Mouse (Mus musculus): ENCODE measurements at regions not wholly inside any gene's neighbourhood (a gene's known extent, or its start where the extent isn't known, plus 50 kb on each side); places are given as distances from the start of the nearest gene placed in this dataset.

DNA sequence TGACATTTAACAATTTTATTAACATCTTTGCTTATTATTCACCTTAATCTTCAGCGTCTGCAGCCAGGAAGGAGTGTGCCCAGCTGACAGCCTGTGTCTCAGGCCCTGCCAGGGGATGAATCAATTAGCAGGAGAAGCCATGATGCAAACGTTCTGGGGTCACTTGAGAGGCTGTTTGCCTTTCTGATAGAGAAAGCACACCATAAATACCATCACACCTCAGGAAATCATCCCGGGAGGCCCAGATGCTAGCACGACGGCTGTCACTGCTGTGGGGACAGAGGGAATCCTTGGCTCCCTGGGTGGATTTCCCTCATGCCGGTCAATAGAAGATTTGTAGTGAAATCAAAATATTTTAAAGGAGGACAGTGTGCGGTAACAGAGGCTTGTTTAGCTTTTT is 343.7 kb upstream of the Hnrnpa3 start:
- no peak for ATAC-seq (replicated peaks in 1 of 2; ENCODE audit: insufficient read depth in 1 of 2, low FRiP score in 2 of 2, low TSS enrichment in 1 of 2, low read depth in 1 of 2, poor library complexity in 2 of 2, severe bottlenecking in 2 of 2)

DNA sequence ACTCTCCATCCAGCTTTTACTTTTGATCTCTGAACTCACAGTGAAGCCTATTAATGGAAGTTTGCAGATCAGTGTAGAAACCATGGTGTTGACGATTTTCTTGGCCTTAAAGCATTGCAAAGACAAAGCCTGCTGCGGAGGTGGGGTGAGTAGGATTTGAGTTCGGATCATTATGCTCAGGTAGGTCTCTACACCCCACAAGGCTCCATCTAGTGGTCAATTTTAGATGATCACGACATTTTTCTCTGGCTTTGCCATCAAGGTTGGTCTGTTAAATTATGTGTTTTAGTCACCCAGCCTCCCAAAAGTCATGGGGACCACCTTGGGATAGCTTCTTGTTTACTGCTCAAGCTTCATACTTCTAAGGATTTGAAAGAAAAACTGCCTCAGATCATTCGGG is 340.9 kb upstream of the Hnrnpa3 start:
- ATAC-seq (replicated peaks in 1 of 2; ENCODE audit: insufficient read depth in 1 of 2, low FRiP score in 2 of 2, low TSS enrichment in 1 of 2, low read depth in 1 of 2, poor library complexity in 2 of 2, severe bottlenecking in 2 of 2), result peak in 1 of 2 experiments; percentile 42; a peak in 1 of 4 replicates

DNA sequence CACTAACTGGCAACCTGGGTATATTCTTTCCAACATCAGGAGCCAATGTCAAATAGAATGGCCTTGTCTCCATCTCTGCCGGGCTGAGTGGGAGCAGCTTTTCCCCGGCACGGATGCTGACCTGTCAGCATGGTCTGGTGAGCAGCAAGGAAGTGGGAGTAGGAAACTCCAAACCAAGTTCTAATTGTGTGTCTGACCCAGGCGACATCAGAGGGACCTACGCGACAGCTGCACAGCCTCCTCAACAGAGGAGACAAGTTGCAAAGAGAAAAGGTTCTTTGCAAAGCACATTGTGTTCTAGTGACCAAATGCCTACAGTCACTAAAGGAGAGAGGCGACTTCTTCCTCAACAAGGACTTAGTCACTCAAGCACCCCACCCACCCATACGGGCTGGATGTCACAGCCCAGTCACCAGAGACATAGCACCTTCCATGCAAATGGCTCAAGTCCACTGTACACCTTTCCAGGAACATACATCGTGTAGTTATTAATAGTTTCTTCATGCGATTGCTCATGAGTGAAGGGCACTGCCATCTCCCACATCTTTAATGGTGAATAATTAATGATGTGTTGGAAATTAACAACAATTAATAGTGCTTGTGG is 334.8 kb upstream of the Hnrnpa3 start:
- ATAC-seq (replicated peaks in 1 of 2; ENCODE audit: insufficient read depth in 1 of 2, low FRiP score in 2 of 2, low TSS enrichment in 1 of 2, low read depth in 1 of 2, poor library complexity in 2 of 2, severe bottlenecking in 2 of 2), result no peak

DNA sequence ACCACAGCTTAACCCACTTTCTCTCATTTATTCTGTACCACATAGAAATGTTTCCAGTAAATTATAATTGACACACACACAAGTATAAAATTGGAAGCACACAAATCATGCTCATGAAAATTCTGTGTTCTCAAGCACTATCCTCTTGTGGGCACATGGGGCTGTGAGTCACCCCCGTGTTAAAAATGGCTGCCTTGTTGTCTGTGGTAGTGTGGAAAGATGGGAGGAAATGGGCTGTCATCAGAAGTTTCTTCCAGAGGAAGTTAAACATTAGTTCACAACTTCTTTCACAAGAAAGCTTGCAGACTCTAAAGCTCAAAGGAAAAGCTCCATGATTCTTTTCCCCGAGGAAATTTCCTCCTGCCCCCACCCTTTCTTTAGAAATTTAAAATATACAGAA is 329.5 kb upstream of the Hnrnpa3 start:
- ATAC-seq (replicated peaks in 1 of 2; ENCODE audit: insufficient read depth in 1 of 2, low FRiP score in 2 of 2, low TSS enrichment in 1 of 2, low read depth in 1 of 2, poor library complexity in 2 of 2, severe bottlenecking in 2 of 2), result no peak

DNA sequence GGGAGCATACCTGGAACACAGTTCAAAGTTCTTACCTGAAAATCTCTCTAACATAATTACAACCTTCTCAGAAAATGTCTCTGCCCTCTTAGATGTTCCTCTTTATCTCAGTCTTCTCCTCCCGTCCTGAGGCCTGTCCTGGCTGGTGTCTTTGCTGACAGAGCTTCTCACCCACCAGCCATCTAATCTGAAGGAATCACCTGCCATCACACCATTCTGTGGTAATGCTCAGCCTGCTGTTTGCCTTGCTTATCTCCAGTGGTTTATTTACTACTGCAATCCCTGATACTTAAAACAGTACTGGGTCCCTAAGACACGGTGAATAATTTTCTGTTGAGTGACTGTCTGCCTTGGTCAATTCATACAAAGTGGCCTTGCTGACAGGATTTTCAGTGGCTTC is 317.8 kb upstream of the Hnrnpa3 start:
- peak in 1 of 2 experiments; percentile 25; a peak in 1 of 4 replicates for ATAC-seq (replicated peaks in 1 of 2; ENCODE audit: insufficient read depth in 1 of 2, low FRiP score in 2 of 2, low TSS enrichment in 1 of 2, low read depth in 1 of 2, poor library complexity in 2 of 2, severe bottlenecking in 2 of 2)

DNA sequence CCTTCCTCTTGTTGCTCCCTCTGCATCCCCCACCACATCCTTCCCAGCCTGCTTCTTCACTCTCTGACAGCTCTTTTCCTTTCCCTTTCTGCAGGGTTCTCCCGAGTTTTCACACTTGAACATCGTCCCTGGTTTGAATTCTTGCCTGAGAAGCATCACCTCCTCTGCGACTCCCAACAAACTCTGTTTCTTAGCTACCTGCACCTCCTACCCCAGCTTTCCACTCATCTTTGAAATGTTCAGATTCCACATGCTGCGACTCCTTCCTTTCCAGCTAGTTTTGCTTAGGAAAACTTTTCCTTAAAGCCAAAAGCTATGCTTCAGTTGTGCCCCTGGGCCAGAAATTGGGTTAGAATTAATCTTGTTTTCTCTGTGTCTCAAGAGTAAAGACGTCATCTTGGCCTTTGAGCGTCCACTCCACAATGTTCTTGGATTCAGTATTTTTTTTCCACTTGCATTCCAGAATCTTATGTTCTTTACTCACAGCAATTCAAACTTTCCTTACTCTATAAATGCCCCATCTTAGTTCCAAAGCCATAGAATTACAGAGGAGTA is 317.3 kb upstream of the Hnrnpa3 start:
- no peak for ATAC-seq (replicated peaks in 1 of 2; ENCODE audit: insufficient read depth in 1 of 2, low FRiP score in 2 of 2, low TSS enrichment in 1 of 2, low read depth in 1 of 2, poor library complexity in 2 of 2, severe bottlenecking in 2 of 2)

DNA sequence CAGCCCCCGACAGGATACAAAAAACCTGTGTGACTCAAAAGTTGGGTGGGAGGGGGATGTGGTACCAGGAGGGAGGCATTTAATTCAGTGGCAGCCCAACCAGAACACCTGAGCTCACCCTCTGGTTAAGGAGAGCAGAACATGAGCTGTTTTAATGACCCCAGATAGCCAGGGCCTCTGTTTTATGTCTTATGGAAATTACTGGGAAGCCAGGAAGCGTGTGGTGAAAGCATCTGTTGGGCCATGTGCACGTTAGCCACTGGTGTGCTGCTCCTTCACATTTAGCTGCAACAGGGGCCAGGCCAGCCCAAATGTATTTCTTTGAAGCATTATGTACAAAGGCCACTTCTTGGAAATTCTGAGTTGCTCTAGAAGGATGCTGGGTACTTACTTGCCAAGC is 308.2 kb upstream of the Hnrnpa3 start:
- ATAC-seq (replicated peaks in 1 of 2; ENCODE audit: insufficient read depth in 1 of 2, low FRiP score in 2 of 2, low TSS enrichment in 1 of 2, low read depth in 1 of 2, poor library complexity in 2 of 2, severe bottlenecking in 2 of 2), result no peak

DNA sequence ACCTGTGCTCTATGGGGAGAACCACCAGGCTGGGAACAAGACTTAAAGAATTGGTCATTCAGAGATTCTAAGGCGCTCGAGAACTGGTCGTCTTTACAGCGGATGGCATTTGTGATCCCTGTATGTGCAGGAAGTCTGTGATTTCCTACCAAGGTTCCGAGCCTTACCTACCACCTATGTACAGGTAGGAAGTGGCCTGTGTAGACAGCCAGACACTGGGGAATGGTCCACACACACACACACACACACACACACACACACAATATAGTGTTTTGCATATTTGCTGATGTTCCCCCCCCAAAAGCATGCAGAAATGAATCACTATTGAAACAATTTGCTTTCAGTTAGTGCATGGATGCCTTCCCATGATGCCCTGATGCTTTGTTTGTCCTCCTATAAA is 307.1 kb upstream of the Hnrnpa3 start:
- no peak for ATAC-seq (replicated peaks in 1 of 2; ENCODE audit: insufficient read depth in 1 of 2, low FRiP score in 2 of 2, low TSS enrichment in 1 of 2, low read depth in 1 of 2, poor library complexity in 2 of 2, severe bottlenecking in 2 of 2)

DNA sequence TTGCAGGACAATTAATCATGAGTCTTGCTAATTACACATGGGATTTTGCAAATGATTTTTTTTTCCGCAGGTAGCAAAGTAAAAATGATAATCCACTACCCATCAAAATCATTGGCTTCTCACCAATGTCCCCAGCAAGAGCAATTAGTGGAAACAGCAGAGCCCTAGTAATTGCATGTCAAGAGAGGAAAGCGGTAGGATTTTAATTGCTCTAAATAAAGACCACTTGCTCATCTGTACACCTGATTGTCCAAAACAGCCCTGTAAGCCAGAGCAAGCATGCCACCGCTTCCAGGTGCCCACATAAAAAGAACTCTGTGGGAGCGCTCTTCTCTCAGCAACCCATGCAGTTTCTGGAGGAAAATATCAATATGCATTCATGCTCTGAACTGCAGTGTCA is 306.5 kb upstream of the Hnrnpa3 start:
- ATAC-seq (replicated peaks in 1 of 2; ENCODE audit: insufficient read depth in 1 of 2, low FRiP score in 2 of 2, low TSS enrichment in 1 of 2, low read depth in 1 of 2, poor library complexity in 2 of 2, severe bottlenecking in 2 of 2), result no peak

DNA sequence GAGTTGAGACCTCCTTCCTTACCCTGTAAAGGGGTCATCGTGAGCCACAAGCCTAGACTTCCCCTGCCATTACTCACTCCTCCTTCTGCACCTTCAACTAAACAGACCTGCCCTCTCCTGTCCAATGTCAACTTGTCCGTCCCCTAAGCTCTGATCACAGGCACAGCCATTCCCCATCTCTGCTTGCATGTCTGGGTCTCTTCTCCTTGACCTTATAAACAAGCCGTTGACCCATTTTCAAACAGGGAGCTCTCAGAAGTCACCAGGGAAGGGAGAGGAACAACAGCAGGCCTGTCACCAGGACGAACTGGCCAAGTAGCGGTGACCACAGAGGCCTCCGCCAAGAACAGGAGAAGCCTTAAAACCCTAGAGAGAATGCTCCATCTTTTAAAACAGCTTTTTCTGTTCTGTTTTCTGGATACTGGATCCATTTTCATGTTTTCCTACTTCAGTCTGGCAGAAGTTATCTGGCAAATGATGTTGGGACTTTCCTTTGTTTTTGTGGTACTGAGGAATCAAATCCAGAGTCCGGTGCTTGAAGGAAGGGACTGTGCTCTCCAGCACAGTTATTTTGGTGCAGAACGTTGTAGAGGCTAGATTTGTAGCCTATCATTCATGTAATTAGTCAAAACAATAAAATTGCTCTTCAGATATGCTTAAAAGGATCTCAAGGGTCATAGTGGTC is 302.2 kb upstream of the Hnrnpa3 start:
- no peak for ATAC-seq (replicated peaks in 1 of 2; ENCODE audit: insufficient read depth in 1 of 2, low FRiP score in 2 of 2, low TSS enrichment in 1 of 2, low read depth in 1 of 2, poor library complexity in 2 of 2, severe bottlenecking in 2 of 2)

DNA sequence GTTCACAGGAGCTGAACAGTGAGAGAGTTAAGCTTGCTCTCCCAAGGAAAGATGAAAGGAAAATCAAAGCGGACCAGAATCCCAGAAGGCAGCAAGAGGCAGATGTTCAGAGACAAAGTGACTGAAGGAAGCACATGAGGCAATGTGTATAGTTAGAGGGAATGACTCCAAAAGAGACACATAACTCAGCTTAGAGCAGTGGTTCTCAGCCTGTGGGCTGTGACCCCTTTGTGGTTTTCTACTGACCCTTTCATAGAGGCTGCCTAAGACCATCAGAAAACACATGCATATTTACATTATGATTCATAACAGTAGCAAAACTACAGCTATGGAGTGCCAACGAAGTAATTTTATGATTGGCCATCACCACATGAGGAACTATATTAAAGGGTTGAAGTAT is 301.5 kb upstream of the Hnrnpa3 start:
- ATAC-seq (replicated peaks in 1 of 2; ENCODE audit: insufficient read depth in 1 of 2, low FRiP score in 2 of 2, low TSS enrichment in 1 of 2, low read depth in 1 of 2, poor library complexity in 2 of 2, severe bottlenecking in 2 of 2), result no peak

DNA sequence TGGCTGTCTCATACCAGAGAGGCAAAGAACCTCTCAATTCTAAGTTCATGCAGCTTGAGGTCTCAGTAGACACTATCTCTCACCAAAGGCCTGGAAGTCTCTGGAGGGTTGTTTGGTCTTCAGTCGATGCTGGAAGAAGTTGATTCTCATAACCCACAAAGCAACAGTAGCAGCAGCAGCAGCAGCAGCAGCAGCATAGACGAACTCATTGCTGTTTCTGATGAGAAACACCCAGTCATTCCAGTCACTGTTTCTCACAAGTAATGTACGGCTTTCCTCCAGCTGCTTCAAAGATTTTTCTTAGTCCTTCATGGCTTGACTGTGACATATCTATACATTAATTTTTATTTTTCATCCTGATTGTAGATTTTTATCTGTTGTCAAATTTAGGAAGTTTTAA is 298.1 kb upstream of the Hnrnpa3 start:
- ATAC-seq (replicated peaks in 1 of 2; ENCODE audit: insufficient read depth in 1 of 2, low FRiP score in 2 of 2, low TSS enrichment in 1 of 2, low read depth in 1 of 2, poor library complexity in 2 of 2, severe bottlenecking in 2 of 2), result no peak

DNA sequence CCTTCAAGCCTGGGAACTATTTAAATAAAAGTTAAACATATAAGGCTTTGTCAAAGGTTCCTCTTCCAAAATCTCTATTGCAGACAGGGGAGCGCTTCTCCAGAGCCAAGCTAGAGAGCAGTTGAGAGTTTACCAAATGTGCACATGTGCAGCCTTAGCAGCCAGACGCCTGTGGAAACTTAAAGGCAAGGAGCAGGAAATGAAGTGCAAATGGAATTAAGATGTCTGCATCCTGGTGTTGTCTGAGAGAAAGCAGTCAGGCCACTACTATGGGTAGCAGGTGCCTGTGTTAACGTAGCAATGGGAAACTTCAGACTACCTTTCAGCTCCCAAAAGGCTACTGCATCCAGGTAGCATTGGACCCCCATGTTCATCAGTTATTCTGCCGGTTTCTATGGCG is 282.4 kb upstream of the Hnrnpa3 start:
- no peak for ATAC-seq (replicated peaks in 1 of 2; ENCODE audit: insufficient read depth in 1 of 2, low FRiP score in 2 of 2, low TSS enrichment in 1 of 2, low read depth in 1 of 2, poor library complexity in 2 of 2, severe bottlenecking in 2 of 2)

DNA sequence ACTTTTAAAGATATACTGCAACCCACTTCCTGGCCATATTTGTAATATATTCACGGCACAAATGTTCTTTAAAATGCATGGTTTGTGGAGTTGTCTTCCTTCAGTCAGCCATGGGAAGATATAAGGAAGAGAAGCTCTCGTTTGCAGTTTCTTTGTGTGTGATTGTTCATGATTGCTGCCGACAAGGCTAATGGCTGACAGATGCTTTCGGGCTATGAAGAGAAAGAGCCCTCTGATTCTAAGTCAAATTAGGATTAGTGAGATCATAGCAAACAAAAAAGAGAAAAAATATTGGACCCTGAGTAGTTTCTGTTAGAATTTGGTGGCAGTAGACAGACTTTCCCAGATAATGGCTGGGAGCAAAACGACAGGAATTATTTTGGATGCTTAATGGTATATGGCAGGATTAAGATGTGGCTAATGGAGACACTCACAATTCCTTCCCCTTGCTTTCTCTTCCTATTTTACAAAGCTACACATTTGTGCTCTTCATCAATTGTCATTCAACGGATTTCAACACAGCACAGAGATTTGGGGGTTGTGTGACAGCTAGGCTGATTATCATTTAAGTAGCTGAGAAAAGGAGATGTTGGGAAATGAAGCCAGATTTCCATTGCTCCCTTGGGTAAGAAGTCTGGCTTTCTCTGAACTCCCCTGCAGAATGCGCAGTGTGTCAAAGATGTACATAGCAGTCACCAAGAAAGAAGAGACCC is 273.4 kb upstream of the Hnrnpa3 start:
- ATAC-seq (replicated peaks in 1 of 2; ENCODE audit: insufficient read depth in 1 of 2, low FRiP score in 2 of 2, low TSS enrichment in 1 of 2, low read depth in 1 of 2, poor library complexity in 2 of 2, severe bottlenecking in 2 of 2), result no peak

DNA sequence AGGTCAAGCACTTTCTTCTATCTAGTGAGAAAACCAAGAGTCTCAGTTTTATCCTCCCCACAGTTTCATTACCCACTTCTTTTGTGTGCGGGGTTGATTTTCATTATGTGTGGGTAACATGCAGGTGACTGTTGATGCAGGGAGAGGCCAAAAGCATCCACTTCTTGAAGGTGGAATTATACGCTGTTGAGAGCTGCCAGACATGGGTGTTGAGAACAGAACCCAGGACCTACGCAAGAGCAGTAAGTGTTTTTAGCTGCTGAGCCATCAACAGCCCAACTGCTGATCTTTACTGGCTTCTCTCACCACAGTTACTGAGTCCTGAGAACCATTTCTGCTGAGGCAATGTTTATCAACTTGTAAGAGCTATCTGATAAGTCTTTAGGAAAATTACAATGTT is 272.4 kb upstream of the Hnrnpa3 start:
- ATAC-seq (replicated peaks in 1 of 2; ENCODE audit: insufficient read depth in 1 of 2, low FRiP score in 2 of 2, low TSS enrichment in 1 of 2, low read depth in 1 of 2, poor library complexity in 2 of 2, severe bottlenecking in 2 of 2), result no peak

DNA sequence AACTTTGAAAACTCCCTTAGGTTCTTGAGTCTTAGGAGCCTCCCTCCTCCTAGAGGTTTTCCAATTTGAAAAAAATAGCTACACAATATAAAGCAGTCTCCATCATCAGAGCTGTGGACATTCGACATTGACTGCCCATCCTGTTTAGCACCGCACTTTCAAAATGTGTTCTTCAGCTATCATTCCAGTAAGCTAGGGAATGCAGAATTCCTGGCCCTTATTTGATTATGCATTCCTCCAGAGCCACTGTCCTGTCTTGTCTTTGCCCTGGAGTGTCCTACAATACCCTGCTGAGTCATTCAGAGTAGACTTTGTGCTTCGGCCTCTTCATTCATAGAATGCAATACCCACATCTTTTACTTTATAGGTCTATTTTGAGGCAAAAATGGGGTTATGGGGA is 267.0 kb upstream of the Hnrnpa3 start:
- ATAC-seq (replicated peaks in 1 of 2; ENCODE audit: insufficient read depth in 1 of 2, low FRiP score in 2 of 2, low TSS enrichment in 1 of 2, low read depth in 1 of 2, poor library complexity in 2 of 2, severe bottlenecking in 2 of 2), result no peak

DNA sequence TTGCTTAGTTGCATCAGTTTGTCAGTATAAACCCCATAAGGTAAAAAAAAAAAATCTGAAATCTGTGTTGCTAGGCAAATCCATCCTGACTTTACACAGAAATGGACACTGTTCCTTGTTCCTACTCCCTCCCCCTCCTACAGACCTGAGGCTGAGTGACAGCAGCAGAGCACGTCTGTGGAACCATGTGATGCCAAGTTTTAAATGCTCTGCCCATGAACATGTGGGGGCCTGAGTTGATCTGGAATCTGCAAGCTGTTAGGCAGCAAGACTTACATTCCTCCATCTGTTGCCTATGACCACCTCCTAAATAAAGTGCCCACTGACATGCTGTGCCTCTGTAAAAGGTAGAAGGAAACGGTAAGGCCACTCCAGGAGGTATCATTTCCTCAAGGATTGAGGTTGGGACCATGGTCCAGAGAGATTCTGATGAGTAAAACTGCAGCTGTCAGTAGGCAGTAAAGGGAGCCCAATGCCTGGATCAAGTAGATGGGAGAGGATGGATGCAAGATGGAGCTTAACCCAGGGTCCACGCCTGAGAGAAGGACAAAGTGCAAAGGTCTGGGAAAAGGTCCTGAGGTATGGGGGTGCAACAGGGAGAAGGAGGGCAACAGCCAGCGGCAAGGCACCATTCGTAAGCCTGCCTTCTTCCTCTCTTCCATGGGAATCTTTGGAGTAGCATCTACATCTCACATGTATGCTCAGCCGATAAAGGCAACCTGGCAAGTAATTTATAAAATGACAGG is 264.0 kb upstream of the Hnrnpa3 start:
- no peak for ATAC-seq (replicated peaks in 1 of 2; ENCODE audit: insufficient read depth in 1 of 2, low FRiP score in 2 of 2, low TSS enrichment in 1 of 2, low read depth in 1 of 2, poor library complexity in 2 of 2, severe bottlenecking in 2 of 2)

DNA sequence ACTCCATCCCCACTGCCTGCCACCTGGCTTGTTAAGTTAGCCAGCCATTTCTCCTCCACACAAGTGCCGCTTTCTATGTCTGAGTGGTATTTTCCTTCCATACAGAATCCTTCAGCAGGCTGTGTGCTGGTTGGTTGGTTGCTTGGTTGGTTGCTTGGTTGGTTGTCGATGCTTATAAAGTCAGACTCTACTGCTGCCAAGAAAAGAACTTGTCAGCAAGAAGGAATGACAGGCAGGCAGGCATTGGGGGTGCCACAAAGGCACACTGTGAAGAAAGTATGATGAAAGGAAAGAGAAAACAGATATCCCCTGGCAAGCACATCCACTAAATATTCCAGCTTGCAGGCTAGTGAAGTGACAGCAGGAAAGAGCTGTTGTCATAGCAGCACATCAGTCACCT is 263.0 kb upstream of the Hnrnpa3 start:
- no peak for ATAC-seq (replicated peaks in 1 of 2; ENCODE audit: insufficient read depth in 1 of 2, low FRiP score in 2 of 2, low TSS enrichment in 1 of 2, low read depth in 1 of 2, poor library complexity in 2 of 2, severe bottlenecking in 2 of 2)

Measured in hematopoietic stem cell, adult 5-6 weeks (primary cell).